Mouse (Mus musculus) stomach, postnatal 0 days (tissue): ENCODE data around the gene Mrc1. TPM values are rescaled to one million over a fixed set of nuclear protein-coding genes. Genes with fewer than 3 reads are reported as not detected.
"Not testable (repeated sequence)": the region's sequence is repeated elsewhere in the genome, so short reads cannot be mapped to it uniquely, and the experiment has no call there.

Source experiments
- ATAC-seq: fragments of 200-750 bp; cut with Nextera tagmentation; 2 replicates; pipeline ENCODE4 v1.8.0; 2017; ENCODE audit not compliant: low FRiP score, low TSS enrichment
- DNase-seq: peaks from one replicate; pipeline ENCODE4 v3.0.0-alpha.2; 2016; ENCODE audit warnings: low spot score
- H3K27ac ChIP-seq: fragments of 300-500 bp; sonication (generic); replicated peaks from 2 replicates; pipeline ENCODE4 v1.5.1; 2014; ENCODE audit warnings: mild to moderate bottlenecking, control low read depth
- H3K27me3 ChIP-seq: fragments of 300-500 bp; sonication (generic); 2 replicates; pipeline ENCODE4 v1.6.1; 2014; ENCODE audit warnings: low read length; ENCODE audit not compliant: control insufficient read depth, insufficient read depth
- H3K36me3 ChIP-seq: fragments of 300-500 bp; sonication (generic); 2 replicates; pipeline ENCODE4 v1.6.1; 2014; ENCODE audit warnings: low read length, mixed read lengths; ENCODE audit not compliant: control insufficient read depth, insufficient read depth
- H3K4me1 ChIP-seq: fragments of 300-500 bp; sonication (generic); replicated peaks from 2 replicates; pipeline ENCODE4 v1.6.1; 2014; ENCODE audit warnings: antibody characterized with exemption; ENCODE audit not compliant: control insufficient read depth, insufficient read depth
- H3K4me2 ChIP-seq: fragments of 300-500 bp; sonication (generic); replicated peaks from 2 replicates; pipeline ENCODE4 v1.6.1; 2014; ENCODE audit warnings: low read depth, mild to moderate bottlenecking, control low read depth, moderate library complexity
- H3K4me3 ChIP-seq: fragments of 300-500 bp; sonication (generic); 2 replicates; pipeline ENCODE4 v1.5.1; 2014; ENCODE audit warnings: low read depth, low read length, control low read depth
- H3K9ac ChIP-seq: fragments of 300-500 bp; sonication (generic); 2 replicates; pipeline ENCODE4 v1.6.1; 2014; ENCODE audit warnings: mild to moderate bottlenecking, low read length, control low read depth, mixed read lengths
- H3K9me3 ChIP-seq: fragments of 300-500 bp; sonication (generic); 2 replicates; pipeline ENCODE4 v1.6.1; 2016; ENCODE audit warnings: low read length; ENCODE audit not compliant: control insufficient read depth
- CTCF ChIP-seq: IDR thresholded peaks from 2 replicates; pipeline ENCODE4 v1.5.1; 2016; ENCODE audit warnings: antibody characterized with exemption, low read depth, mild to moderate bottlenecking, moderate library complexity
- EP300 ChIP-seq: optimal IDR thresholded peaks from 2 replicates; pipeline ENCODE3; 2016; ENCODE audit warnings: antibody characterized with exemption
- WGBS: fragments of 180-500 bp; shearing (Covaris S2); extraction: QIAGEN DNeasy Blood & Tissue Kit; methylation state at CpG from one replicate; pipeline ENCODE4 v1.1.7; 2014; 5-methylcytosine and 5-hydroxymethylcytosine counted together
- polyA plus RNA-seq: library from polyadenylated mRNA; unstranded; fragments of >200 nt; fragmentation: Nextera tagmentation; extraction: Ambion mirVana; gene quantifications from 2 replicates; pipeline ENCODE4 v1.2.1, GENCODE M21; 2015

The Mrc1 gene
- polyA plus RNA-seq: 9.9 TPM in 2 replicates

GRCm38 (mm10) chr2:14229149-14229548 lies at the start of gene Mrc1:
Mrc1 (plus strand) TSS chr2:14229392.
- 56% methylated on average over 3 of the region's 3 CpGs for WGBS
- H3K9ac ChIP-seq: no peak within 1 kb of the TSS

GRCm38 (mm10) chr2:14184375-14184774 lies 44.8 kb upstream of the Mrc1 start:
- no peak overlapping the region for H3K9ac ChIP-seq
- H3K4me1 ChIP-seq: no peaks in the 10 kb centered on the region
- H3K27ac ChIP-seq: no peak overlapping the region
- no peaks in the 10 kb centered on the region for H3K9me3 ChIP-seq
- TF ChIP-seq CTCF: no peak
- no peak for TF ChIP-seq EP300
- no peak for ATAC-seq
- no peaks in the 10 kb centered on the region for H3K36me3 ChIP-seq
- no peak for DNase-seq
- no peak overlapping the region for H3K4me2 ChIP-seq
- H3K27me3 ChIP-seq: no peaks in the 10 kb centered on the region
- no peak overlapping the region for H3K4me3 ChIP-seq

More at GRCm38 (mm10) chr2:14229149-14229548, at the start of gene Mrc1:
- H3K4me3 ChIP-seq: no peak within 1 kb of the TSS
- ATAC-seq: no peak
- TF ChIP-seq EP300 (no peak), CTCF (no peak)
- no peak within 1 kb of the TSS for H3K4me2 ChIP-seq
- no peak for DNase-seq
- H3K27me3 ChIP-seq: no peaks in the 10 kb centered on the region
- no peaks in the 10 kb centered on the region for H3K36me3 ChIP-seq
- no peak within 1 kb of the TSS for H3K27ac ChIP-seq
- no peaks in the 10 kb centered on the region for H3K4me1 ChIP-seq
- H3K9me3 ChIP-seq: no peaks in the 10 kb centered on the region

DNA sequence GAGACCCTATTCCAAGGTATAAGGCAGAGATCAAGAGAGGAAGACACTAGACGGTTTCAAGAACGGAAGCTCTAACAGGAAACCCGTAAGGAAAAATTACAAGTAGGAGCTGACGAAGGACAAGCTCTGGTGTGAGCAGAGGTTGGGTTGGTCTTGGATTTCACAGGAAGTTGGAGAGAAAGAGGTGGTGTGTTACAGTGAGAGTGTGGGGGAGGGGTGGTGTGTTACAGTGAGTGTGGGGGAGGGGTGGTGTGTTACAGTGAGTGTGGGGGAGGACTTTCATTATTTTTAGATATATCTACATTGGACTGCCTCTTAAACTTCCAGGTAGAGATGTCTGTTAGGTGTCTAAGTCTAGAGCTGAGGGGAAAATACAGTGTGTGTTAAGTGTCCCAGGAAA lies 38.5 kb upstream of the Mrc1 start:
- H3K36me3 ChIP-seq: no peaks in the 10 kb centered on the region
- H3K27ac ChIP-seq: no peak overlapping the region
- no peaks in the 10 kb centered on the region for H3K4me1 ChIP-seq
- TF ChIP-seq CTCF (no peak), EP300 (no peak)
- WGBS: 86% methylated on average over 4 of the region's 4 CpGs
- H3K4me2 ChIP-seq: no peak overlapping the region
- no peak for ATAC-seq
- no peaks in the 10 kb centered on the region for H3K27me3 ChIP-seq
- no peaks in the 10 kb centered on the region for H3K9me3 ChIP-seq
- DNase-seq: no peak
- no peak overlapping the region for H3K9ac ChIP-seq
- no peak overlapping the region for H3K4me3 ChIP-seq

- 77% methylated on average over 4 of the region's 4 CpGs for WGBS
- TF ChIP-seq EP300: no peak
- TF ChIP-seq CTCF: no peak
- H3K4me1 ChIP-seq: no peaks in the 10 kb centered on the region
Measured at GRCm38 (mm10) chr2:14191601-14192000, 37.6 kb upstream of the Mrc1 start.

GRCm38 (mm10) chr2:14192046-14192445 lies 37.1 kb upstream of the Mrc1 start:
- Histone ChIP-seq H3K9ac (no peak overlapping the region), H3K27me3 (no peaks in the 10 kb centered on the region), H3K4me2 (no peak overlapping the region)

More at GRCm38 (mm10) chr2:14191601-14192000, 37.6 kb upstream of the Mrc1 start:
- no peaks in the 10 kb centered on the region for H3K36me3 ChIP-seq
- no peak overlapping the region for H3K4me2 ChIP-seq
- no peaks in the 10 kb centered on the region for H3K27me3 ChIP-seq
- no peak overlapping the region for H3K9ac ChIP-seq
- ATAC-seq (no peak), DNase-seq (no peak)
- no peak overlapping the region for H3K27ac ChIP-seq
- H3K9me3 ChIP-seq: no peaks in the 10 kb centered on the region
- no peak overlapping the region for H3K4me3 ChIP-seq

DNA sequence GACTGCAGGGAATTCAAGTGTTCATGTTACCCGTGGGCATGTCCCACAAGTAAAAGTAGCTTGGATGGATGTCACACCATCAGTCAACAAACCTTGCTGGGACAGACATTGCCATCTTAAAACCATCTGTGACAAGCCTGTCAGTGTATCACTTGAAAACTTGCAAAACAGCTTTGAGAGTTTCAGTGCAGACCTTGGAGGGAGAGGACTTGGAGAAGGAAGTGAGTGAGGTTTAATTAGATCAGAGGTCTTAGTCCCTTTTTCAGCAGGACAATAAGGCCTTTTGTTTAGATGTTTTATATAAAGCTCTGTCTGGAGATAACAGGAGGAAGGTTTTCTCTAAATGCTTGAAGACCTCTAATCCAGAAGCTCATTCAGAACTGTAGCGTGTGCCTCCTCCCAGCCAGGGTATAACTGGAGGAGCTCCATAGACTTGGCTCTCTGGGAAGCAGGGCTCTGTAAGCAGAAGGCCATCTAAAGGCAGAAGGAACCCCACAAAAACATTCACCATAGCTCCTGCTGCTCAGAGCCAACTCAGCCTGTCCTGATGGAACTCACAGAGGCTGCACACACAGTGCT lies 30.8 kb upstream of the Mrc1 start:
- not testable (repeated sequence) for H3K4me2 ChIP-seq, ATAC-seq, H3K4me3 ChIP-seq, H3K9ac ChIP-seq, DNase-seq, H3K27me3 ChIP-seq, H3K27ac ChIP-seq, H3K4me1 ChIP-seq, H3K9me3 ChIP-seq, H3K36me3 ChIP-seq
- no CpG with 5 or more reads among the region's 2 CpGs for WGBS

More at GRCm38 (mm10) chr2:14192046-14192445, 37.1 kb upstream of the Mrc1 start:
- no peaks in the 10 kb centered on the region for H3K36me3 ChIP-seq
- DNase-seq (no peak), ATAC-seq (no peak)
- TF ChIP-seq CTCF: no peak
- TF ChIP-seq EP300: no peak
- no peak overlapping the region for H3K4me3 ChIP-seq
- H3K27ac ChIP-seq: no peak overlapping the region
- 83% methylated on average over 6 of the region's 6 CpGs for WGBS
- H3K4me1 ChIP-seq: no peaks in the 10 kb centered on the region
- H3K9me3 ChIP-seq: no peaks in the 10 kb centered on the region
